Mouse (Mus musculus) layer of hippocampus, postnatal 10 days (tissue): Measurements from ENCODE around the gene Uba52. TPM values are rescaled to one million over a fixed set of nuclear protein-coding genes. Genes with fewer than 3 reads are reported as not detected.

Experiments used
- DNase-seq, 2 experiments: peaks; one replicate each; pipeline ENCODE4 v3.0.0; 2021; ENCODE audit warnings: low spot score in 2 of 2
- total RNA-seq, 2 experiments: library from RNA; stranded (reverse); gene quantifications; 2 replicates each; pipeline ENCODE4 v1.2.3; 2021

Gene Uba52
- total RNA-seq, 2 experiments from 2014 or later = 916 to 1,148 TPM

GRCm38 (mm10) chr8:70487993-70488796, 22.4 kb downstream of the Uba52 start:
- no peak for DNase-seq

DNA sequence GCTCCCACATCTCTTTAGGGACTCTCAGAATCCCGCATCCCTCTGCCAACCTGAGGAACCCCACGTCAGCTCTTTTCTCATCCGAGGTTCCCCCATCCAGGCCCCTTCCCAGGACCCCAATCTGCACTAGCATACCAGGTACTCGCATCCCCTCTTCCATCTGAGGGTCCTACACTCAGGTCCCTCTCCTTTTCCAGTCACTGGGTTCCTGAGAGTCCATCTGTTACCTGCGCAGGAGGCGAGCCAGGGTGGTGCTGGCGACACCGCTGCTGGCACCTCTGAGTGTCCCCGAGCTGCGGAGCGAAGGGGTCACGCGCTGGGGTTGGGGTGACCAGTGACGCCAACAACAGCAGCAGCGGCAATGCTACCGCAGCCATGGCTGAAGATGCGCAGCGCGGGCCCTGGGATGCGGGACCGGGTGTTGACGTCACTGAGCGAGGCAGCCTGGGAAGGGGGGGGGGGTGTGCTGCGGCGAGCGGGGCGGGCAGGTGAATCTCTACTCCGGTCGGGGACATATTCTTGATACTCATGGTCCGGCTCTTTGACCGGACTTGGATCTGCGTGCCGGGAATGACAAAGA, 23.6 kb downstream of the Uba52 start, which contains the start of gene Tmem59l:
Gene Tmem59l (minus strand): TSS at position 418 of the 580 bp plus-strand sequence.
- DNase-seq = no peak

DNA sequence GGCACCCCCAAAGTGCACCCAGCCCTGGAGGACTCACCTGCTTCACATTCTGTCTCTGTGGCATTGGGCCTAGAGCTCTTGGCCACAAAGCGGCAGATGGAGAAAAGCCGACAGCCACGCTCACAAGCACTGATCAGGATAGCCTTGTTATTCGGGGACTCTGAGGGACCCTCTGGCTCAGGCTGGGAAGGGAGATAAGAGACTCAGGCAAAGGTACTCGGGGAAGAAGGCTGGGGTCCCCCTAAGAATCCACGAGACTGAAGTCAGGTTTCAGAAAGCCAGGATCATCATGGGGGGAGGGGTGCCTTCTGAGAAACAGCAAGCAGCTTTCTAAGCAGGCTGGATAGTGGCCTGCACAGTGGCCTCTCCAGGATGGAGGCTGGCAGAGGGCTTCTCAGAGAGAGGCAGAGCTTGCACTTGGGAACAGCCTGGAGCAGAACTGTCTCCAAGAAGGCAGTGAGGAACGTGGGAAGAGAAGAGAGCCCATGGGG, 24.4 kb downstream of the Uba52 start:
- no peak for DNase-seq

DNA sequence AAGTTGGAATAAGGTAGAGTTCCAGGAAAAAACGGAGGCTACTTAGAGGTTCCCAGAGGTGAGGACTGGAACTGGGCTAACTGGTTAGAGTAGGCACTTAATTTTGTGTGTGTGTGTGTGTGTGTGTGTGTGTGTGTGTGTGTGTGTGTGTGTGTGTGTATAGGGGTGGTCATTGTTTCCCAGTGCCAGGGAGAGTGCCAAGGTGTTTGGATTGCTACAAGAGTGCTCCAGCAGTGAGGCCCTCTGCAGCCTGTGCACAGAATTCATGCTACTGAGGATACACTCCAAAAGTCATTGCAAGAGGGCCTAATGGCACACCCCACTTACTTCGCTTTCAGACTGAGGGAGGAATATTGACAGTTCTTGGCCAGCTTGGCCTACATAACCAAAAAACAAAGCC, 27.7 kb downstream of the Uba52 start:
- no peak for DNase-seq

GRCm38 (mm10) chr8:70481908-70482307, 28.7 kb downstream of the Uba52 start:
- no peak for DNase-seq

GRCm38 (mm10) chr8:70477269-70477982, 33.2 kb downstream of the Uba52 start:
- no peak for DNase-seq

- DNase-seq = peak; percentile 91 to 94
These were observed 34.0 kb downstream of the Uba52 start, which contains the start of gene Klhl26 for GRCm38 (mm10) chr8:70476333-70477268. Klhl26 (minus strand) TSS chr8:70476968.

DNA sequence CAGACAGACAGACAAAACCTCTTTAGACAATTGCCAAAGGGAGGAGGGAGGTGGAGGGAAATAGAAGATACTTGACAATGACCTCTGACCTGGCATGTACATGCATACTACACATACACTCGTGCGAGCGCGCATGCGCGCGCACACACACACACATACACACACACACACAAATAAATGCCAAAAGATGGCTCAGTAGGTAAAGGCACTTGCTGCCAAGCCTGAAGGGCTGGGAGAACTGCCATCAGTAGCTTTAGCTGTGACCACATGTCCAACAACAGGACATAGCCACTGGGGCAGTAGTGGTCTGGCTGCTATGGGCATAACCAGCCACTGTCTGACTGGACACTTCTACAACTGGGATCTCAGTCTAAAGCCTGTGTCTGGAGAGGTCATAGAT, 38.7 kb downstream of the Uba52 start:
- DNase-seq = no peak

GRCm38 (mm10) chr8:70469938-70470337, 40.7 kb downstream of the Uba52 start:
- no peak for DNase-seq

DNA sequence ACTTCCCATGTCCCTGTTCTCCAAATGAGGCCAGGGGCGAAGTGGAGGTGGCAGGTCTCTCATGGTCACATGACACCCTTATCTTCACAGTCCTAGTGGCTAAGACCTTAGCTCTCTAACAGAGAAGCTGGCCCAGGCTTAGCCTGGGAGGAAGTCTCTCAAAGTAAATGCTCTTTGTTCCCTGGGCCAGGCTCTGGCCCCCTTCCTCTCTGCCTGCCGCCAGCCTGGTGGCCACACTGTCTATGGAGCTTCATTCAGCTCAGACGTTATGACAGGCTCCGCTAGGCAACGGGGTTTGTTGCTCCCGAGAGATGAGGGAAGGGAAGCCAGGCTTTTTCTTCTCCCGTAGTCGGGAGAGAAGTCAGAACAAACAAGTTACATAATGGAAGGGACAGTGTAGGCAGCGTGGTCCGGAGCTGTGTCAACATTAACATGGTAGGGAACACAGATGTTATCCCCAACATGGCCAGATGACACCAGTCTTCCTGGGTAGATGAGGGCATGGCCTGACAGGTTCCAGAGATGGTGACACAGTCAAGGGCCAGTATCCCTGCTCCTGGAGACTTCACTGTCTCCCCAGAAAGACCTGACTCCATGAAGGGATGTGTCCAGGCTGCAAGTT, 41.2 kb downstream of the Uba52 start:
- no peak for DNase-seq

DNA sequence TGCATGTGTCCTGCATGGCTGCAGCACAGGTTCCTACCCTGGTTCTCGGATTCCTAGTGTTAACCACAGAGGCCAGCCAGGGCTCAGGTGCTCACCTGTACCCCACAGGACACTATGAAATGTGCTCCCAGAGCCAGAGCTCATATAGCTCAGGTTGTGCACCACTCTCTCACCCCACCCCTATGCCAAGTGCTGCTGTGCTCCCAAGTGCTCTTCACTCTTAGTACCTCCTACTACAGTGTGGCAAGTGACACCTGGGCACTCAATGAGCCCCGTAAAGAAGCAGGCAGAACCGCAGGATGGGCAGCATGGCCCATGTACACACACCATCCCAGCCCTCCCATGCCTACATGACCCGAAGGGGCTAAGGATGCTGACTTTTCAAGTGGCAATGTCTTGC, 41.9 kb downstream of the Uba52 start:
- no peak for DNase-seq

DNA sequence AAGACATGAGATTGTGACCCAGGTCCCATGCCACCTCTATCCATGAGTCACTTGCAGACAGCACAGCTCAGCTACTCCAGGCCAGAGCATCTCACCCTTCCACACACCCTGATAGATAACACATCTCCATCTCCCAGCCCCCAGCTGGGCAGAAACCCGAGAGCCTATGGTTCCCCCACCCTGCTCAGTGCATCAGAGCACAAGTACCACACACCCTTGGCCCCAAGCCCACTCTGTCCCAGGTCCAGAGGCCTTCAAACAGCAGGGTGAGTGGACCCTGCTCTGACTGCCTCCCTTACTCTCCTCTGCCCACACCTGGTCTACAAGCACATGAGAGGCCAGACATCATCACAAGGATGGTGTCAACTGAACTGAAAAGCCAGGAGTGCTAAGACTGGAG, 42.7 kb downstream of the Uba52 start:
- no peak for DNase-seq

GRCm38 (mm10) chr8:70467229-70467725, 43.3 kb downstream of the Uba52 start:
- DNase-seq = no peak

DNA sequence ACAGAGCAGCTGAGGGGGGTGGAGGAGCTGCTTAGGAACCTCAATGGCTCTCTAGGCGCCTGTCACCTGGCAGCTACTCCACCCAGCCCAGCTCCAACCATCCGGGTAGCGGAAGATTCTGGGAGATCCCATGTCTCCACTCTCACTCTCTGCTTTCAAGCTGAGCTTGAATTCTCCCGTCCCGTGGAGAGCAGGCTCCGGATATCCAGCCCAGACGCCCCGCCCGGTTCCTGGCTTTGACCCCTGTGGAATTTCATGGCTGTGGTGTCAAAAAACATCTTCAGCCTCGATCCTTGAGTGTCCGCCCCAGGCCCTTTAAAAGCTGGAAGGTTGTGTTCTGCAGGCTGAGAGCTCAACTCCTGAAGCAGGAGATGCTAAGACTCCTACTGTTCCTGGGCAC, 43.8 kb downstream of the Uba52 start:
- no peak for DNase-seq

- no peak for DNase-seq
These were observed 44.3 kb downstream of the Uba52 start for GRCm38 (mm10) chr8:70466305-70466704.

GRCm38 (mm10) chr8:70465701-70466100, 44.9 kb downstream of the Uba52 start:
- DNase-seq = no peak

DNA sequence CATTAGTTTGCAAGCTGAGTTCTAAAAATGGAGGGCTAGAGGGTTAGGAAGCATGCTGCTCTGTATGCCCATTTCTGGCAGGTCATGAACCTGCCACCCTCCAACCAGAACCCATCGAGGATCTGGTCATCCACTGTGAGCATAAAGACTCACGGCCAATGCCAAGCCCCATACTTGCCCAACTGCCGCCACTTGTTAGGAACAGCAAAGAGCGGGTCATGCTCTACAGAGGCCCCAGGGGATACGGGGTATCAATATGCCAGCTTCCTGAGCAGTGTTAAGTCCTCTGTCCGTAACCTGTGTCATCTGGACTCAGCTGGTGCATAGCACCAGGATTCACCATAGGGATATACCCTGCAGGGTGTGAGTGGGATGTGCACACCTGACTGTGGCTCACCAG, 46.4 kb downstream of the Uba52 start:
- DNase-seq = no peak

- DNase-seq = peak; percentile 59 to 64
These were observed 47.3 kb downstream of the Uba52 start for GRCm38 (mm10) chr8:70463306-70463705.

- no peak for DNase-seq
These were observed 48.1 kb downstream of the Uba52 start for GRCm38 (mm10) chr8:70462516-70462813.

- no peak for DNase-seq
These were observed 48.7 kb downstream of the Uba52 start for GRCm38 (mm10) chr8:70461765-70462515.
